Mouse (Mus musculus) activated CD4-positive, CD25-positive, alpha-beta regulatory T cell, adult 4 months (primary cell): ENCODE measurements at regions not wholly inside any gene's neighbourhood (a gene's known extent, or its start where the extent isn't known, plus 50 kb on each side); places are given as distances from the start of the nearest gene placed in this dataset.
"Not testable (repeated sequence)": the region's sequence is repeated elsewhere in the genome, so short reads cannot be mapped to it uniquely, and the experiment has no call there.

ENCODE experiments used
- ATAC-seq: one replicate; pipeline ENCODE4 v1.8.0; 2017

DNA sequence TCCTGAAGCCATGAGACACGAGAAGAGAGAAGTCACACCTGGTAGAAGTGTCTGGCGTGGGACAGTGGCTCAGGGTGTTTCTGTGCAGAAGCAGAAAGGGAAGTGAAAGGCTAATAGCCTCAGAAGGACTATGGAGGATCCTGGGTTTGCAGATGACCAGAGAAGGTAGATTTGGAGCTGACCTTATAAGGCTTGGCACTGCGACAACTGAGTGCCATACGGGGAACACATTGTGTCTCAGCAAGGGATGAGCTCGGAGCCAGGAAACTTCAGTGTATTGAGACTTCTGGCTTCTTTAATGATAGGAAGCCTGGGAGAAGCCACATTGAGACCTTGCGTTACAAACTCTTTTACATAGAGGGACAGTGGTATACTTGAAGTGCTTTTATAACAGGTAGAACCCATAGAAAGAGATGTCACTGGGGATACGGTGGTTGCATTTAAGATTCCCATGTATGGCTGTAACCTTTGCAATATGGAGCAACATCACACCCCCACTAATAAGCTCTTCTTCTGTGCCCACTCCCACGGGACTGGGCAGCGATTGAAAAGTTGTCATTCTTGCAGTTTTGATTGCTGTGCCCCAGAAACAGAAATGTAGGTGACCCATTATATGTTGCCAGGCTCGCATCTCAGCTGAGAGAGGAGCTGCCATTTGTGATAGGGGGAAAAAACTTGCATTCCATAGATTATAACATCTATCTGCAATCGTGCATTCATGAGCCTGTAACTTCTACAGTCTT is 61.8 kb upstream of the Dync1i1 start:
- ATAC-seq = no peak

DNA sequence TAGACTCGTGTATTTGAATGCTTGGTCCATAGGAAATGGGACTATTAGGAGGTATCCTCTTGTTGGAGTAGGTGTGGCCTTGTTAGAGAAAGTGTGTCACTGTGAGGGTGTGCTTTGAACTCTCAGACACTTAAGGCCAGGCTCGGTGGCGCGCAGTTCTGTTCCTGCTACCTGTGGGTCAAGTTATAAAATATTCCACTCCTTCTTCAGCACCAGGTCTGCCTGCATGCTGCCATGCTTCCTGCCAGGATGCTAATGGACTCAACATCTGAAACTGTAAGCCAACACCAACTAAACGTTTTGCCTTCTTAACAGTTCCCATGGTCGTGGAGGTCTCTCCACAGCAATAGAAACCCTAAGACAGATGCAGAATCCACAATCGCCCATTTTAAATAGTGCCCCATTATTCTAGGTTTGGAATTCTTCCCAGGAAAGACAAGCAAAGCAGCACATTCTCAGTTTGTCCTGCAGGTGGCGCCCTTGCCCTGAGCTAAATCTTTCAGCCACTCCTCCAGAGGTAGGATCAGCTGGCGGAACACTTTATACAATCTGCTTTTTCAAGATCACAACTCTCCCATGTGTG is 80.2 kb upstream of the Dync1i1 start:
- ATAC-seq = no peak

DNA sequence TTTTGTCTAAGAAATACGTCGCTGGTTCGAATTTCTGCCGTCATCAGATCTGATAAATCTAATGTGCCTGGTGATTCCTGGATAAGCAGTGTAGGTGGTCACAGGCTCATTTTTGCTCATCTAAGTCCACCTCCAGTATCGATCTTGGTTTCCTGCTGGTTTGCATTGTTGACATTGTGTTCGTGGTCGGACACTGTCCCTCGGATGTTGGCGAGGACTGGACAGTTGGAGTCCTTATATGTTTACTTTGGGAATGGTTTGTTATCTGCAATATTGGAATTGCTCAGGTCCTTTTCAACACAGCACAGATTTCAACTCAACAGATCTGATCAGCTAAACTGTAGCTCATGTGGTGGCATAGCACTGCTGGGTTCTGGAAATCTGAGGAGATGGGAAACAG is 91.2 kb upstream of the Dync1i1 start:
- ATAC-seq = no peak

DNA sequence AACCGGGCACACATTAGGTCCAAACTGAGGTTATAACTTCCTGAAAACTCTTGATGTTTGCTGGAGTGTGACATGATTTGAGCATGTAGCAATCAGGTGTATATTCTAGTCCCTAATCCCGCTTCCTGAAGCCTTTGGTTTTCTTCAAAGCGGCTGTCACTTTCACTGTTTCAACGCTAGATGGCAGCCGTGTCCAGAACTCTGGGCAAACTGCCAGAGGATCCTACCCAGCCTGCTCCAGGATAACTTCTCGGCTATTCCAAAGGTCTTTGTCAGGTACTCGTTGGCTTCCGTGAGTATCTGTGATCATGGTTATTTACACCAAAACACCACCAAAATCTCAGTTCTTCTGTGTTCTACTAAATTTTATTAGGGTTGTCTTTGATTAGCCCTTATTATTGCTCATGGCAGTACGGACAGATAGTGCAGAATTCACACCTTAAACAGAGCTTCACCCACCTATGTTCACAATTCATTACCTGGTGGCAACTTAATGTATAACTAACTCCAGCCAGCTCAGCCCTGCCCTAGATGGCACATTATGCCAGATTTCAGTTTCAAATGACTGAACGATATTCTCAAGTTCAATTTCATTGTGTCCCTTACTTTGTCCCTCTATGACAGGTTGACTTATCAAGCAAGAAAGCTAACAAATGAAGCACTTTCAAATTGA is 92.3 kb upstream of the Dync1i1 start:
- ATAC-seq = no peak

DNA sequence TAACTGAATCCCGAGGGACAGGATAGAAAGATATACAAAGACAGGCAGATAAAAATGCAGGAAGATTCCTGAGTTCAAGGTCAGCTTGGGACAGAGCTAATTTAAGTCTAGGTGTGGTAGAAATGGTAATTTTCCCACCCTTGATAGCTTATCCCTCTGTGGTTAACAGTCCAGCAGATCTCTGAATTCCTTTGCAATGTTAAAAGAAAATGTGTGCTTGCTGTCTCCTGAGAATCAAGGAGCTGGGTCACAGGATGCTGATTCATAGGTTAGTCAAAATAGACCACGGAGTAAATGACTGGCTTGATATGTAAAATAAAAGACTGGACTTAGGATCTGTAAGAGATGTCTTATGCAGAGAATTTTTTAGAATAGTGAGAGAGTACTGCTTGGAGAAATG is 101.4 kb upstream of the Dync1i1 start:
- ATAC-seq = no peak

DNA sequence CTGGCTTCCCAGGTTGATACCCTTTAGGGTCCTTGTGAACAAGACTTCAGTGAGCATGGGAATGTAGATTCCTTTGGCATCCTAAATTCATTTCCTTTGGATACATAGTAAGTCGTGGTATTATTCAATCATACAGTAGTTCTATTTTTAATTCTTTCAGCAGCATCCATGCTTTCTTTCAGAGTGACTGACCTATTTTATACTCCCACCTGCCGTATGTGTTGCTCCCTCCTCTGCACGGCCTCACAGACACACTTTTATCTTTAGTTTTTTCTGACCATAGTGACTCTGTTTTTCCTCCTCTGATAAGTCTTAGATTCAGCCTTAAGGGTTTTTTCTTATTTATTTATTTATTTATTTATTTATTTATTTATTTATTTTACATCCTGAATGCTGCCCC is 103.9 kb upstream of the Dync1i1 start:
- no peak for ATAC-seq

DNA sequence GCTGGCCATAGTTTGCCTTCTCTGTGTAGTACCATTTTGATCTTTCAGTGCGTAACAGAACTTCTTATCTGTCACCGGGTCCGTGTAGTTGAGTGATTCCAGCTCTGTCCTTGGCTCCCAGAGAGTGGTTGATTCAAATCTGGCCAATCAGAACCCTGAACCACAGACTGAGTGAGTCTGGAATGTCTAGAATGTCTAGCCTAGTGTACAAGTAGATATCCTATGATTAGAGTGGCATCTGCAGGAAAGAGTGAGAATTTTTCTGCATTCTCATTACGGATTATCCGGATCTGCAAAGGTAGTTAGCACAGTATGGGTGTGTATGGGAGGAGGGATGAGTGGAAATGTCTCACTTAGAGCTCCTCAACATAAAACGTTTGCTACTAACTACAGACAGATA is 97.9 kb upstream of the Pdk4 start:
- ATAC-seq = no peak

DNA sequence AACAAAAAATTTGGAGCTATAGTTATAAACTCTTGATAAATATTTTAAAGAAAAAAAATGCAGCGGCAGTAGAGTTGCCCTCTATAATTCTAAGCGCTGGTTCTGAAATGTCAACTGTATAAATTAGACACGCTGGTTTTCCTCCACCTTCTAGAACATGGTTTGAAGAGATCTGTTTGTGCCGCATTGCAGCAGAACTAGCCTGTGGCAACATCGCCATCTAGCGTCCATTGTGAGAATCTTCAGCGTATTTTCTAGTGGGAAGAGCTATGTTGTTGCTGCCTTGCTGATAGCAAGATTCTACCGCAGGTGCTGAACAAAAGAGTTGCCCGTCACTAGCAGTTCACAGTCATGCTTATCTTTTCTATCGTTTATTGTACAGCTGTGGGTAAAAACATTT is 93.5 kb upstream of the Pdk4 start:
- ATAC-seq = peak; percentile 59

DNA sequence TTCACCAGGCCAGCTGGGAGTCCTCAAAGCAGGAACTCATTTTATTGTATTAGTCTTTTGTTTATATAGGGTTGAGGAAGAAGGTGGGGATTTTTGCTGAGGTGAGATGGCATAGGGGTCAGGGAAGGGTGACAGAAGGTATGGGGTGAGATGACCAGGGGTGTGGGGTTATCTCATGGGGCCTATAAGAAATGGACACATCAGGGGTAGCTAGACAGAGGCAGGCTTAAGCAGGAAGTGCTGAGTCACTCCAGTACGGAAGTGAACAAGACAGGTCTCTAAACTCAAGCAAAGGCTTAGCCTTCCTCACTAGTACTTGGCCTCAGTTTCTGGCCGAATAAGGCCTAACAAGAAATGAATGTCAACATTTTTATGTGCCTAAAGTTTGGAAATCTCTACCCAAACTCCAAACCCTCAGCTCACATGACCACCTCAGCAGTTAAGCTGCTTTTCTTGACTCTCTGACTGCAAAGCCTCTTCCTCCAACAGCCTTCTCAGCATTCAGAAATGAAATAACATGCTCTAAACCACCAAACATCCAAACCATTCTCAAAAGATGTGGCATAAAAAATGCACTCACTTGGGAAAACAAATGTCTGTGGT is 86.9 kb upstream of the Pdk4 start:
- ATAC-seq = no peak

DNA sequence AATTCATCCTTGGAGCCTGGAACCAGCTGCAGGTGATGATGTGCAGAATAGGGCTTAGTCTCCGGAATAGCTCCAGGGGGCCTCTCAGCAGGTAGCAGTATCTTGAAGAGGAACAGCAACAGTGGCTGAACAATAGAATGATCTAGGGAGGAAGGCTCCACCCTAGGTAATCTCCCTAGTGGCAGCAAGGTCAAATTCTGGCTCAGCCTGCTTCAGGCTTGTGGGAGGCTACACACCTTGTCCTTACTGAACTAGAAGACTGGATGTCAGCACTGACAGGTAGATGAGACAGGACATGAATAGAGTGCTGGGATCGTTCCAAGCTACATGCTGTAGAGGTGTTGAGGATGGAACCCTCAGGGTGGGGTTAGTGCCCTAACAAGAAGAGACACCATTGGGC is 80.8 kb upstream of the Pdk4 start:
- not testable (repeated sequence) for ATAC-seq

DNA sequence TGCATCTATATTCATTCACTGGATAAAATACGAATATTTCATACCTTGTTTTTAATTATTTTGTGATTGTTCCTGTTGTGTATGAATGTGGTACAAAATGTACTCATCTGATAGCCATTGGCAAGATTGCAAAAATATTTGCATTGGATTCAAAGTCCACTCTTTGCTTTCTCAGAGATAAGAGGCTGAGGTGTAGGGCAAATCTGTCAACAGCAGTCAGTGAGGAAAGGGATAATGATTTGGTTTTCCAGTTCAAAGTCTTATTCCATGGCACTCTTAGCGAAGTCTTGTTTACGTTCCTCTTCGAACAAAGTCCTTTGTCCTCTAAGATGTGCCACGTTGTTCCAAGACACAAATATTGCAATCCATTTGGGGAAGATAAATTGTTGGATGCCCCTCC is 70.5 kb upstream of the Pdk4 start:
- no peak for ATAC-seq

DNA sequence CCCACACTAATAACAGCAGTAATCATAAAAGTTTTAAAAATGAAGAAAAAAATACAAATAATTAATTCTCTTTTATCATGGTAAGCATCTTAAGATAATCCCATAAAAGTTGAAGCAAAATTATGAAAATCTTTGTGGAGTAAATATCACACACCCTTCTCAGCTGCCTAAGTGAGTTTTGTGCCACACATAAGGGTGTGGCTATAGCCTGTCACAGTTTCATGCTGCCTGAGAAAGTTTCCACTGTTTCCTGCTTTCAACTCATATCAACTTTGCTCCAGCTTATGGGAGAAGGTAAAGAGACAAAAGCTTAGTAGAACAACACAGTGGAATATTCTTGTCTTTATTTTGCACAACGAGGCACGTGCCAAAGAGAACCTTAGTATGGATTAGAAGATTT is 68.9 kb upstream of the Pdk4 start:
- no peak for ATAC-seq

DNA sequence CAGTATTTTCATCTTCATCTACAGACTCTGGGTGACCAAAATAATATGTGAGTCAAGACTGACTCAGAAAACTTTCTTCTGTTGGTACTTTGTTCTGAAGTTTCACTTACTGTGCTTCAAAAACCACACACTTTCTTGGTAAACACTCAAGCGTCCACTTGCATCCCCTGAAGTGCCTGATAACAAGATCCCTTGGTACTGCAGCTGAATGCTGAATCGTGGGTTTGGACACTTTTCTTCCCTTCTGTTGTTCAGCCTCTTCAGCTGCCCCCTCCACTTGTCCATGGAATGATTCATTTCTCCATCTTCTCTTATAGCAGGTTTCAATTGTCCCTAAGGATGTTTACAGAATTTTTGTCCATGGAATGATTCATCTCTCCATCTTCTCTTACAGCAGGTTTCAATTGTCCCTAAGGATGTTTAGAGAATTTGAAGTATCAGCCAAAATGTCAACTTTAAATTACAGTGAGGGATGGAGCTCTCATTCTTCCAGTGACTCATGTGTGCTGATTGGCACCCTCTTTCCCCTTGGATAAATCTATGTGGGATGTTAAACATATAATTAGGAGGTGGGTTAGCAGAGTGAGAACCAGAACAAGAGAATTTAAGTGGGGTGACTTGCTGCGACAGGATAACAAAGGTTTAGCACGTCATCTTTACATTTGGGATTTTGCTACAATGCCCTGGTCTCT is 57.7 kb upstream of the Pdk4 start:
- no peak for ATAC-seq

DNA sequence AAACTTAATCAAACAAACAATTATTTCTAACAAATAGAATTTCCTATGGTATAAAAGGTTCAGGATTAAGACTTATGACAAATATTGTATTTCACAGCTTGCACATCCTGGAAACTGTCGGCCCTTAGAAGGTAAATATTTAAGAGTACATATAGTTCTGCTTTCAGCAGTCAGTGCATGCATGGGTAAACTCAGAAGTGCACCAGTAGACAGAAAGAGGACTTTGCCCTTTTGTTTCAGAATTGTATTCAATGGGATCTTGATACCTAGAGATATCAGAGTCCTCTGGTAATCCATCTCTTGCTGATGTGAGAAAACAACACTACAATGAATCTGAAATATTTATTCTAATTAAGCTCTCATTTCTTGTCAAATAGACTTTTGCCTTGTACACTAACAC is 54.0 kb upstream of the Pdk4 start:
- ATAC-seq = no peak
